Mouse (Mus musculus): ENCODE data around the gene Icmt. TPM values are rescaled to one million over a fixed set of nuclear protein-coding genes. Genes with fewer than 3 reads are reported as not detected.

Icmt gene
- polyA plus RNA-seq, 1 experiment: 51.6 TPM

DNA sequence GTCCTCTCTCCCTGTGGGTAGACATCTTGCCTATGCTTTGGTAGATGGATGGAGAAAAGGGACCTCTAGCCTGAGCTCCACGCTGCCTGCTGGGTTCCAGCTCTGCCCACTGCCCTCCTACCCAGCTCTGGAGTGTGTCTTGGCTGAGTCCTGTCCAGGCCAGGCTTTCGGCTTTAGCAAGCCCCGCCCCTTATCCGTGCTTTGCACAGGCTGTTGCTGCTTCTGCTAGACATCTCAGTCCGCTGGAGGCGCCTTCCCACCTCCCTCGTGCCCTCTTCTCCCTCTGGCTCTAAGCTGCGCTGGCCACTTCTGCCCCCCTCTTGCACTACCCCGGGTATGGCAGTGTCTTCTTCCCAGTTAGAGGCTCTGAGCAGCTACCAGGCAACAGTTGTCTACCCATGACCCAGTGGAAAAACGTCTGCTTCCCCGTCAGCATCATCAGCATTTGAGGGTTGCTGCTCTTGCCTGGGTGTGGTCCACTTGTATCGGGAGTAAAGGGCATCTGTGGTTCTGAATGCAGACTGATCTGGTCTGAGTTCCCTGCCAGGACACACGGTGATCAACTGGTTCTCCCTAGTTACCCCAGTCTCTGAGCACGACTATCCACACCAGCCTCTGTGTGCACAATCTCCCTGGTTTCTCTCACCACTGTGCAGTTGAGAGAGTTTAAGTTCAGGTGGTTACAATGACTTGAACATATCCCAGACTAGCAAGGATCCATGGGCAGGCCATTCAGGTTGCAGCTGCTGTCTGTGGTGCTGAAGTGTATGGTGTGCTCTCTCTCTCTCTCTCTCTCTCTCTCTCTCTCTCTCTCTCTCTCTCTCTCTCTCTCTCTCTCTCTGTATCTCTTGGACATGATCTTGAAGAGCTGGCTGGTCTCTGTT is 54.6 kb downstream of the Icmt start:
- H3K27ac ChIP-seq (ENCODE audit: control insufficient read depth, insufficient read depth, low read depth, low read length): no peak overlapping the region
- H3K4me1 ChIP-seq (ENCODE audit: control insufficient read depth, insufficient read depth, low read length): peaks cover 7% of the 10 kb centered on the region; the same call in 1 of the 2 replicates
- no peaks in the 10 kb centered on the region for H3K36me3 ChIP-seq (ENCODE audit: control insufficient read depth, insufficient read depth, low read length)
- no peaks in the 10 kb centered on the region for H3K27me3 ChIP-seq (ENCODE audit: control insufficient read depth, insufficient read depth, low read length)
- no peak overlapping the region for H3K4me3 ChIP-seq (ENCODE audit: control insufficient read depth, low read depth, low read length)
- TF ChIP-seq POLR2A (IDR thresholded peaks at IDR 0.05; ENCODE audit: control insufficient read depth, low read depth, low read length) (no peak), CTCF (IDR thresholded peaks at IDR 0.05; ENCODE audit: control insufficient read depth, insufficient read depth, insufficient replicate concordance, low read depth, low read length) (no peak)

DNA sequence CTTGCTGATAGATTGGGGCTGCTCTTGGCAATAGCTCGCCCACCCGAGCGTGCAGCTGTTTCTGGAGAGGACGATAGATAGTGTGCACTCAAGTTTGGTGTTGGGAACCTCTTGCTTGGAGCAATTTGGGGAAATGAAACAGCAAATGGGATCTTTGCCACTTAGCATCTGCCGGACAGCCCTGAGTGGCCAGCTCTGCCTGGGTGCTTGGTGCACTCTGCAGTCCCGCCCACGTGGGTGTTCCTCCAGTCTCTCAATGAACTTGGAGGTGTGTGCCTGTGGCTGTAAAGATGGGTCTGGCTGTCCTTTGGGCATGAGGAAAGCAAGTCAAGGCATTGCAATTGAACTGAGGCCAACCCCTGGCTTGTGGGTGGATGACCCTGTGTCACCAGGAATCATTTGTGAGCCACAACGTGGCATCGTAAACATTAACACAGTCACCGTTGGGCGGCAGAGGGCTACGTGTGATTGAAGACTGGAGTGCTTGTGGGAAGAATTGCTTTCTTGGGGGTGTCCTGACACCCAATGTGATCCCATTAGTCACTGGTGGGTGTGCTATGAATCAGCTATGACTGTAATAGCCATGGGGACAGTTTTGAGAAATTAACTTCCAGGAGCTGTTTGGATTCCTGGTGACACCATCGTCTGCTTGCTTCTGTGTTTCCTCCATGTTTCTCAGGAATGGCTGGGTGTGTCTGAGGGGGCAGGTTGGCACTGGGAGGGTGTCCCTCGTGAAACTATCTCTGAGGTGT is 57.0 kb downstream of the Icmt start:
- H3K4me1 ChIP-seq (ENCODE audit: control insufficient read depth, insufficient read depth, low read length): peaks cover 7% of the 10 kb centered on the region; the same call in 1 of the 2 replicates
- H3K4me3 ChIP-seq (ENCODE audit: control insufficient read depth, low read depth, low read length): no peak overlapping the region
- H3K36me3 ChIP-seq (ENCODE audit: control insufficient read depth, insufficient read depth, low read length): no peaks in the 10 kb centered on the region
- TF ChIP-seq CTCF (IDR thresholded peaks at IDR 0.05; ENCODE audit: control insufficient read depth, insufficient read depth, insufficient replicate concordance, low read depth, low read length): no peak
- TF ChIP-seq POLR2A (IDR thresholded peaks at IDR 0.05; ENCODE audit: control insufficient read depth, low read depth, low read length): no peak
- H3K27me3 ChIP-seq (ENCODE audit: control insufficient read depth, insufficient read depth, low read length): no peaks in the 10 kb centered on the region
- H3K27ac ChIP-seq (ENCODE audit: control insufficient read depth, insufficient read depth, low read depth, low read length): no peak overlapping the region

- H3K27me3 ChIP-seq (ENCODE audit: control insufficient read depth, insufficient read depth, low read length): no peaks in the 10 kb centered on the region
- no peak overlapping the region for H3K4me3 ChIP-seq (ENCODE audit: control insufficient read depth, low read depth, low read length)
- H3K27ac ChIP-seq (ENCODE audit: control insufficient read depth, insufficient read depth, low read depth, low read length): no peak overlapping the region
- no peak for TF ChIP-seq CTCF (IDR thresholded peaks at IDR 0.05; ENCODE audit: control insufficient read depth, insufficient read depth, insufficient replicate concordance, low read depth, low read length)
- TF ChIP-seq POLR2A (IDR thresholded peaks at IDR 0.05; ENCODE audit: control insufficient read depth, low read depth, low read length): no peak
- H3K36me3 ChIP-seq (ENCODE audit: control insufficient read depth, insufficient read depth, low read length): no peaks in the 10 kb centered on the region
- peaks cover 4% of the 10 kb centered on the region for H3K4me1 ChIP-seq (ENCODE audit: control insufficient read depth, insufficient read depth, low read length)
These were observed 58.6 kb downstream of the Icmt start for GRCm38 (mm10) chr4:152355672-152356071.

Other genes starting within 250 kb of the Icmt start
- 8.8 and 9.7 TPM in 2 replicates for gene Plekhg5, start 224.7 kb upstream of the Icmt start, polyA plus RNA-seq (2012; rRNA removed)
- 1.2 and 1.5 TPM in 2 replicates for gene Tnfrsf25, start 181.3 kb upstream of the Icmt start, polyA plus RNA-seq (2012; rRNA removed)
- gene Espn, start 144.9 kb upstream of the Icmt start, polyA plus RNA-seq (2012; rRNA removed): 84.1 and 87.1 TPM in 2 replicates
- gene Hes2, start 138.4 kb upstream of the Icmt start, polyA plus RNA-seq (2012; rRNA removed): 0.42 and 0.73 TPM in 2 replicates
- 685 and 754 TPM in 2 replicates for gene Acot7, start 119.1 kb upstream of the Icmt start, polyA plus RNA-seq (2012; rRNA removed)
- gene Gpr153, start 23.0 kb upstream of the Icmt start, polyA plus RNA-seq (2012; rRNA removed): 17.2 and 18.9 TPM in 2 replicates
- gene Hes3, start 5.6 kb upstream of the Icmt start, polyA plus RNA-seq (2012; rRNA removed): 1.5 and 1.6 TPM in 2 replicates
- 0.22 and 0.43 TPM in 2 replicates for gene Rnf207, start 21.8 kb downstream of the Icmt start, polyA plus RNA-seq (2012; rRNA removed)
- 47.5 and 49.7 TPM in 2 replicates for gene Rpl22, start 28.5 kb downstream of the Icmt start, polyA plus RNA-seq (2012; rRNA removed)
- gene Chd5, start 41.4 kb downstream of the Icmt start, polyA plus RNA-seq (2012; rRNA removed): 87.3 and 88.7 TPM in 2 replicates
- gene Nphp4, start 179.5 kb downstream of the Icmt start, polyA plus RNA-seq (2012; rRNA removed): 15.3 and 17.3 TPM in 2 replicates
- 16.7 and 18.3 TPM in 2 replicates for gene Kcnab2, start 180.6 kb downstream of the Icmt start, polyA plus RNA-seq (2012; rRNA removed)